Mouse (Mus musculus) kidney, postnatal 10 days (tissue): ENCODE results near the gene Dnm3.
A peak's percentile ranks its signal among the peaks of the same experiment; 100 is the strongest.

Experiments
- DNase-seq: peaks from one replicate; pipeline ENCODE4 v3.0.0; 2021; ENCODE audit warnings: mixed read lengths

The Dnm3 gene

DNA sequence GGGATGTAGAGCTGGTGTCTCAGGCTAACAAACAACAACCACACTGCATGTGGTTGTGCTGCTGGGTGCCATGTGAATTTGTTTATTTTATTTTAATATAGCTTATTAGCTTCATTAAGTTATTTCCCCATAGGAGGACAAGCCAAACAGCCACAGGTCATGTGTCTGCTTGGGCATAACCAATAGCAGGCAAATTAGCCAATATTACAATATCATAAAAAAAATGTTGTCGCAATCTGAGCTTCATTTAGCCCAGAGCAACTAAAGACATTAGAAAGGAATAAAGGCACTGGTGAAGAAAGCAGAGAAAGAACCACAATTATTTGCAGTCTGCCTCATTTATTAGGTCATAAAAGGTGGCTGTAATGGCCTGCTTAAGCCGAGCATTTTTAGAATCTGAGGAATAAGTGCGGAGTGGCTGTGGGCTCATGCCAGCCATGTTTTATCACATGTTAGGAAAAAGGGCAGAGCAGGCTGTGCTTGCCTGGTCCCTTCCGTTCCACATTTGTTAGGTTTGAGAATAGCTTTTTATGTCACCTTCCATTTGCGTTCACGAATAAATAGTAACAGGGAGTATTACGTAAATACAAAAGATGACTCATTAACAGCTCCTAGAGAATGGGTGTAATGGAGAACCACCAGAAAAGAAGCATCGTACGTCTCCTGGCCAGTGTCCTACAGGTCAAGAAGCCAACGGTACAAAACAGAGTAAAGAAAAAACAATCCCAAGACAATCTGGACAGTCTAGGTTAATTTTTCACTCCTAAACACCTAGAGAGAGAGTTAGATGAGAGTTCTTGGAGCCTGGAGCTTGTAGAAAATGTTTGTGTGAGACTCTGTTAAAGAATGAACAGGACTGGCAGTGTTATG is 376.6 kb downstream of the Dnm3 start:
- no peak for DNase-seq

GRCm38 (mm10) chr1:162100033-162100820 is 377.6 kb downstream of the Dnm3 start:
- no peak for DNase-seq

DNA sequence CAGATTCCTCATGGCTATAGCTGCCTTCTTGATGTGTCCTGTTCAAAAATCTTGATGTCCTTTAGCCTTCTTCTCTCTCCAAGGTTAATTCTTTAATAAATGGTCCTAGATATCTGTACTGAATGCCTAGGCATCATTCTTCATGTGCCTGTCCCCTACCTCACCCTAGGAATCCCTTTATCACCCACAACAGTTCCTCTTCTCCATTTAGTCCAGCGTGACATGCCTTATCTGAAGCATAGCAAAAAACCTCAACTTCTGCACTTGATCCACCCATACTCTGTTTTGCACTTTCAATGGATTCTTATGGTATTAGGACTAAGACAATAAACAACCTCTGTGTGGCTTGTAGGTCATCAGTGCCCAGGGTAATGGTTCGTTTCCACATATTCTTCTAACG is 378.6 kb downstream of the Dnm3 start:
- no peak for DNase-seq

GRCm38 (mm10) chr1:162094523-162095272 is 383.1 kb downstream of the Dnm3 start:
- DNase-seq = no peak

GRCm38 (mm10) chr1:162093806-162094522 is 383.9 kb downstream of the Dnm3 start:
- peak; percentile 20 for DNase-seq

GRCm38 (mm10) chr1:162092899-162093659 is 384.8 kb downstream of the Dnm3 start:
- peak; percentile 21 for DNase-seq

GRCm38 (mm10) chr1:162092401-162092800 is 385.4 kb downstream of the Dnm3 start:
- DNase-seq = no peak

- DNase-seq = peak; percentile 40
Measured at GRCm38 (mm10) chr1:162083886-162084478, 393.9 kb downstream of the Dnm3 start.

DNA sequence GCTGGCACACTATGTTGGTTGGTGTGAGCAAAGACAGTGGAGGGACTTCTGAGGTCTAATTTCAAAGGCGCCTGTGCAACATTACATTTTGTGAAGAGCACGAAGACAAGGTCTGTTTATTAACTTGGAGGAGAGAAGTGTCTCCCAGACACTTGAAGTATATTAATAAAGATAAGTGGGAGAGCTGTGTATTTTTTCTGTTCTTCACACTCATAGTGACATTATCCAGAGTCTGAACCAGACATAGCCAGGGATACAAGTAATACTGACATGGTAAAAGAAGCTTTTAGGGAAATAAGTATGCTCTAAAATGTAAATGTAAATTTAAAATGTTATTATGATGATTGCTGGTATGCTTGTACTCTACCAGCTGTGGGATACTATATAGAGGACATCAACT is 394.5 kb downstream of the Dnm3 start:
- no peak for DNase-seq

GRCm38 (mm10) chr1:162082711-162083110 is 395.1 kb downstream of the Dnm3 start:
- DNase-seq = no peak

- no peak for DNase-seq
Measured at GRCm38 (mm10) chr1:162081693-162082372, 396.0 kb downstream of the Dnm3 start.

DNA sequence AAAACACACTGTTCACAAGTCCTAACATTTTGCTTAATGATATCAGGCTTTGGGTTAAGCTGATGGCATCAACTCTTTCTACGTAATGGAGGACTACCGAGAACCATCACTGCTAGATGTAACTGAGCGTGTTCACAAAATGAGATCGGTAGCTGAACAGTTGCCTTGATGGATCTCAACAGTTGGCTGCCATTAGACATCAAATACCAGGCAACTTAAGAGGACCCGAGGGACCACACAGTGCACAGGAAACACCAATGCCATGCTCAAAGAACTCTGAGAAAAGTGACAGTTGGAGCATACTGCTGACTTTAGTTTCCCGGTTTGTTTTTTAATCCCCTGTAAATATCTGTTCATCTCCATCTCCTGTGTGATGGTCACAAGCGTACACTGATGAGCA is 397.8 kb downstream of the Dnm3 start:
- DNase-seq = no peak

- peak; percentile 17 for DNase-seq
Measured at GRCm38 (mm10) chr1:162077454-162077853, 400.4 kb downstream of the Dnm3 start.

GRCm38 (mm10) chr1:162076581-162077001 is 401.2 kb downstream of the Dnm3 start:
- DNase-seq = peak; percentile 60

GRCm38 (mm10) chr1:162075831-162076230 is 402.0 kb downstream of the Dnm3 start:
- DNase-seq = no peak

DNA sequence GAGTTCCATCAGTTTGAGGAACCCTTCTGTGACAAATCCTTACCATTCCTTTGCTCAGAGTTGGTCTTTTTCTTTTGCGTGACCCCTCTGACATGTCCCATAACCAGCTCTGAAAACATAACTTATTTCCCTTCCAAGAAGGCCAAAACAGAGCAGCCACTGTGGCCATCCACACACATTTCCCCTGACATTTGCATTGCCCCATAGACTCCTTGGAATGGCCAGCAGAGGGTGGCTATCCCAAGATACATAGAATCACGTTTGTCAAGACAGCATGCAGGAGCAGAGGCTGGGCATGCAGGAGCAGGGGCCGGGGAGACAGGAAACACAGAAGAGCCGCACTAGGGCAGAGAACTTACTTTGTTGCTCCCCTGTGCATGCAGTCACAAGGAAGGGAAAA is 402.4 kb downstream of the Dnm3 start:
- peak; percentile 28 for DNase-seq

- peak; percentile 35 for DNase-seq
Measured at GRCm38 (mm10) chr1:162074626-162075410, 403.0 kb downstream of the Dnm3 start.

- no peak for DNase-seq
Measured at GRCm38 (mm10) chr1:162072917-162073578, 404.8 kb downstream of the Dnm3 start.

- DNase-seq = no peak
Measured at GRCm38 (mm10) chr1:162053608-162054007, 424.2 kb downstream of the Dnm3 start.
